Mouse (Mus musculus) heart, postnatal 0 days (tissue): ENCODE data around the gene Rere. TPM values are rescaled to one million over a fixed set of nuclear protein-coding genes. Genes with fewer than 3 reads are reported as not detected.

ENCODE experiments used
- ATAC-seq: fragments of 200-750 bp; cut with Nextera tagmentation; 2 replicates; pipeline ENCODE4 v1.8.0; 2017; ENCODE audit warnings: low read depth, moderate number of reproducible peaks, moderate library complexity; ENCODE audit not compliant: insufficient read depth
- DNase-seq: peaks from one replicate; pipeline ENCODE4 v3.0.0-alpha.2; 2016; ENCODE audit warnings: low spot score
- H3K27ac ChIP-seq: fragments of 300-500 bp; sonication (generic); 2 replicates; pipeline ENCODE4 v1.5.1; 2014; ENCODE audit warnings: low read depth, mild to moderate bottlenecking
- H3K27me3 ChIP-seq: fragments of 300-500 bp; sonication (generic); 2 replicates; pipeline ENCODE4 v1.6.1; 2014; ENCODE audit warnings: low read length, mixed read lengths; ENCODE audit not compliant: control insufficient read depth, insufficient read depth
- H3K36me3 ChIP-seq: fragments of 300-500 bp; sonication (generic); replicated peaks from 2 replicates; pipeline ENCODE4 v1.6.1; 2014; ENCODE audit warnings: low read length, mixed read lengths; ENCODE audit not compliant: control insufficient read depth, insufficient read depth
- H3K4me1 ChIP-seq: fragments of 300-500 bp; sonication (generic); 2 replicates; pipeline ENCODE4 v1.6.1; 2014; ENCODE audit warnings: antibody characterized with exemption; ENCODE audit not compliant: control insufficient read depth, insufficient read depth
- H3K4me2 ChIP-seq: fragments of 300-500 bp; sonication (generic); 2 replicates; pipeline ENCODE4 v1.6.1; 2014; ENCODE audit warnings: low read depth, mild to moderate bottlenecking, low read length, moderate library complexity
- H3K4me3 ChIP-seq: fragments of 300-500 bp; sonication (generic); 2 replicates; pipeline ENCODE4 v1.5.1; 2014; ENCODE audit warnings: low read depth, low read length
- H3K9ac ChIP-seq: fragments of 300-500 bp; sonication (generic); replicated peaks from 2 replicates; pipeline ENCODE4 v1.6.1; 2014; ENCODE audit warnings: low read depth, low read length, mixed read lengths
- H3K9me3 ChIP-seq: fragments of 300-500 bp; sonication (generic); replicated peaks from 2 replicates; pipeline ENCODE4 v1.6.1; 2016; ENCODE audit warnings: low read length; ENCODE audit not compliant: control insufficient read depth
- CTCF ChIP-seq: IDR thresholded peaks from 2 replicates; pipeline ENCODE4 v1.5.1; 2016; ENCODE audit warnings: antibody characterized with exemption, control low read depth, low read depth
- EP300 ChIP-seq: IDR thresholded peaks from 2 replicates; pipeline ENCODE4 v1.6.1; 2016; ENCODE audit warnings: antibody characterized with exemption, low read depth
- WGBS: fragments of 180-500 bp; shearing (Covaris S2); extraction: QIAGEN DNeasy Blood & Tissue Kit; methylation state at CpG from one replicate; pipeline ENCODE4 v1.1.7; 2014; 5-methylcytosine and 5-hydroxymethylcytosine counted together
- polyA plus RNA-seq: library from polyadenylated mRNA; unstranded; fragments of >200 nt; fragmentation: Nextera tagmentation; extraction: Ambion mirVana; gene quantifications from 2 replicates; pipeline ENCODE4 v1.2.1, GENCODE M21; 2015
- total RNA-seq: library from RNA; depleted of rRNA; stranded (reverse); fragments of >200 nt; gene quantifications from 2 replicates; pipeline ENCODE4 v1.2.3, GENCODE M21; 2014; ENCODE audit warnings: low replicate concordance

Gene Rere
- total and polyA plus RNA-seq, 2 experiments from 2014 or later: 14.6 to 17.9 TPM

- Histone ChIP-seq H3K4me2 (no peak overlapping the region), H3K4me3 (no peak overlapping the region), H3K4me1 (peaks cover 28% of the 10 kb centered on the region), H3K9ac (no peak overlapping the region), H3K27ac (no peak overlapping the region), H3K36me3 (peaks cover 19% of the 10 kb centered on the region), H3K9me3 (no peaks in the 10 kb centered on the region), H3K27me3 (no peaks in the 10 kb centered on the region)
- ATAC-seq (no peak), DNase-seq (no peak)
- TF ChIP-seq CTCF (no peak), EP300 (no peak)
- WGBS: 46% methylated on average over 3 of the region's 3 CpGs
These were observed 294.1 kb downstream of the Rere start for GRCm38 (mm10) chr4:150575363-150576092.

DNA sequence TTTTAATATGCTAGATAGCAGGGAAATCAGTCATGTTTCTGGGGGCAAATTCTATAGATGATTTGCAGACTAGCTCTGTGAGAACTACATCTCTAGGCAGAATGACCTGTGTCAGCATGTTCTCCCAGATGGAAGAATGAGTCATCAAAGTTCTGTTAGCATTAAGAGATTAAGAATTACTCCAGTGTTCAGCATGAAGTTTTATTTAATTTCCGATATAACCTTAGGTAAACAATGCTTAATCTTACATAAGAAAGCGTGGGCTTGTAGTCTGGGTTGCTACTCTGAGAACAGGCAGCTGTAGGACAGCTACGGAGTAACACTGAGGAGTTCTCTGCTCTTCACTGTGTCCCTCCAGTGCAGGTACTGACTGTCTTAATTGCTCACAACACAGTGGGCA lies 294.9 kb downstream of the Rere start:
- H3K9ac ChIP-seq: no peak overlapping the region
- peaks cover 24% of the 10 kb centered on the region for H3K4me1 ChIP-seq
- no peak overlapping the region for H3K27ac ChIP-seq
- WGBS: 61% methylated on average over 3 of the region's 3 CpGs
- no peaks in the 10 kb centered on the region for H3K27me3 ChIP-seq
- DNase-seq (no peak), ATAC-seq (no peak)
- no peaks in the 10 kb centered on the region for H3K9me3 ChIP-seq
- H3K4me2 ChIP-seq: no peak overlapping the region
- TF ChIP-seq EP300: no peak
- no peak for TF ChIP-seq CTCF
- H3K4me3 ChIP-seq: no peak overlapping the region
- peaks cover 19% of the 10 kb centered on the region for H3K36me3 ChIP-seq

DNA sequence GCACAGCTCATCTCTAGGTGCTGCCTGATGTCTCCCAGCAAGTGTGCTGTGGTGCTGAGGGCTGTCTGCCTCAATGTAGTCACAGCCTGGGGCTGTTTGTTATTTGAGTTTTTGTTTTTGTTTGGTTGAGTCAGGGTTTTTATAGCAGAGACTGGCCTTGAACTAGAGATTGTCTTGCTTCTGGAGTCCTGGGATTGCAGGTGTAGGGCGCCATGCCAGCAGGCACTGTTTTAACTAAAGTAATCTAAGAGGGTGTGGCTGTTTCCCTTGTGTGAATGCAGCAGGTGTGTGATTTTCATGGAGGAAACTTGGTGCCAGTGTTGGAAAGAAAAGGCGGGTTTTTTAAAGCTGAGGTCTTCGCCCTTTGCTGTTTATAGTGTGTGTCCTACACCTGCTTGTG lies 296.6 kb downstream of the Rere start:
- ATAC-seq: no peak
- no peak for DNase-seq
- H3K9ac ChIP-seq: no peak overlapping the region
- H3K9me3 ChIP-seq: no peaks in the 10 kb centered on the region
- no peak overlapping the region for H3K27ac ChIP-seq
- H3K4me2 ChIP-seq: no peak overlapping the region
- H3K4me3 ChIP-seq: no peak overlapping the region
- TF ChIP-seq CTCF (no peak), EP300 (no peak)
- WGBS: 97% methylated on average over 3 of the region's 3 CpGs
- no peaks in the 10 kb centered on the region for H3K27me3 ChIP-seq
- H3K4me1 ChIP-seq: peaks cover 33% of the 10 kb centered on the region
- H3K36me3 ChIP-seq: peaks cover 19% of the 10 kb centered on the region; the same call in 1 of the 2 replicates

- H3K4me3 ChIP-seq: no peak overlapping the region
- peak overlapping the region; percentile 78 for H3K27ac ChIP-seq
- no peaks in the 10 kb centered on the region for H3K9me3 ChIP-seq
- peaks cover 4% of the 10 kb centered on the region; the same call in 1 of the 2 replicates for H3K36me3 ChIP-seq
- 51% methylated on average over 10 of the region's 10 CpGs for WGBS
- ATAC-seq: no peak
- peaks cover 38% of the 10 kb centered on the region for H3K4me1 ChIP-seq
- TF ChIP-seq CTCF: no peak
- no peak for TF ChIP-seq EP300
- no peaks in the 10 kb centered on the region for H3K27me3 ChIP-seq
- DNase-seq: peak; percentile 66
- H3K4me2 ChIP-seq: no peak overlapping the region
- H3K9ac ChIP-seq: no peak overlapping the region
These were observed 300.7 kb downstream of the Rere start for GRCm38 (mm10) chr4:150581931-150582723.

GRCm38 (mm10) chr4:150582966-150583776 lies 301.7 kb downstream of the Rere start:
- no peak overlapping the region for H3K4me3 ChIP-seq
- H3K27ac ChIP-seq: peak overlapping the region; percentile 78
- TF ChIP-seq EP300 (no peak), CTCF (no peak)
- H3K27me3 ChIP-seq: no peaks in the 10 kb centered on the region
- H3K36me3 ChIP-seq: peaks cover 2% of the 10 kb centered on the region; the same call in 1 of the 2 replicates
- DNase-seq (peak; percentile 50), ATAC-seq (peak; percentile 78)
- H3K4me2 ChIP-seq: peak overlapping the region; percentile 33
- no peak overlapping the region; the same call in 1 of the 2 replicates for H3K9ac ChIP-seq
- H3K4me1 ChIP-seq: peaks cover 41% of the 10 kb centered on the region
- WGBS: 13% methylated on average over 13 of the region's 13 CpGs
- H3K9me3 ChIP-seq: no peaks in the 10 kb centered on the region
